10 mouse cellular contexts compared by ENCODE assay signal in genomic region chr11:63502181-63502580, GRCm38 (mm10).
DNase-seq lines count a peak whose midpoint lies in the region; ATAC-seq lines count a peak whose summit lies in the region.
"Had no signal": no experiment of that assay in that cellular context is flagged by ENCODE, and none has a peak within 500 bp of the region (broad histone marks: within the 10 kb centered on the region; RNA-seq: fewer than 3 reads in every experiment).

No protein-coding gene starts in this region.

- 83% methylated on average over 5 of the region's 5 CpGs for WGBS in forebrain, embryonic 10.5 days

- intact Hi-C loops in heart, postnatal 14 days (cut with DNase I), result no loop called here

- no peak overlapping the region for H3K4me3 ChIP-seq in forebrain, embryonic 10.5 days
- H3K4me3 ChIP-seq: lung, embryonic 15.5 days had no signal

- peak; percentile 51 for DNase-seq in gastrocnemius, postnatal 10 days
- no peak for DNase-seq in gastrocnemius, adult 8-10 months (ENCODE audit: low spot score in 2 of 2)
- peak; percentile 3 for DNase-seq in right cerebral cortex, adult 18-20 months
- no peak for DNase-seq in right cerebral cortex, postnatal 36 days (ENCODE audit: low spot score in 2 of 2)
- DNase-seq in heart, postnatal 14 days, result peak; percentile 62 to 66
- DNase-seq in skeletal muscle tissue, adult 2 months (ENCODE audit: low read depth, low spot score), result peak; percentile 19
- no peak for DNase-seq in forebrain, embryonic 10.5 days (ENCODE audit: extremely low spot score, low spot score)

- no peak for ATAC-seq in inflammation-experienced regulatory T-cells, adult 6 months

- no peaks in the 10 kb centered on the region for H3K36me3 ChIP-seq in forebrain, embryonic 10.5 days (replicated peaks)
- H3K36me3 ChIP-seq: lung, embryonic 15.5 days had no signal

- no peak overlapping the region for H3K27ac ChIP-seq in forebrain, embryonic 10.5 days
- H3K27ac ChIP-seq: kidney, postnatal 0 days; lung, embryonic 15.5 days had no signal

- H3K27me3 ChIP-seq in forebrain, embryonic 10.5 days (ENCODE audit: poor library complexity, severe bottlenecking), result no peaks in the 10 kb centered on the region
- H3K27me3 ChIP-seq: lung, embryonic 15.5 days had no signal

- no peaks in the 10 kb centered on the region for H3K4me1 ChIP-seq in forebrain, embryonic 10.5 days

- H3K9me3 ChIP-seq in forebrain, embryonic 10.5 days, result no peaks in the 10 kb centered on the region
- H3K9me3 ChIP-seq: lung, embryonic 15.5 days had no signal

Comparison
In these comparisons a context has a peak if more than half of its experiments do, and no peak if none do; other contexts are left out.
1. DNase-seq: peak in gastrocnemius, postnatal 10 days (single experiment), right cerebral cortex, adult 18-20 months (single experiment), heart, postnatal 14 days (2 of 2) and skeletal muscle tissue, adult 2 months (single experiment); none in gastrocnemius, adult 8-10 months (0 of 2), right cerebral cortex, postnatal 36 days (0 of 2) and forebrain, embryonic 10.5 days (single experiment).